Mouse (Mus musculus) G1E (cell line): Measurements from ENCODE around the gene Mccc1.

Source experiments
- CTCF ChIP-seq: IDR thresholded peaks from 2 replicates; pipeline ENCODE4 v1.5.1; 2012; ENCODE audit warnings: low read depth, low read length, inconsistent platforms, mixed read lengths
- GATA1 ChIP-seq: IDR thresholded peaks from 2 replicates; pipeline ENCODE4 v1.6.1; 2012; ENCODE audit warnings: borderline replicate concordance, low read length, inconsistent platforms, mixed read lengths

- TF ChIP-seq CTCF: no peak
- TF ChIP-seq GATA1: no peak
These were observed 47.3 kb downstream of the Mccc1 start for GRCm38 (mm10) chr3:35953184-35953583.
